Mouse (Mus musculus) stomach, embryonic 16.5 days (tissue): ENCODE results near the gene Acaca. TPM values are rescaled to one million over a fixed set of nuclear protein-coding genes. Genes with fewer than 3 reads are reported as not detected.

Experiments
- ATAC-seq: fragments of 200-750 bp; cut with Nextera tagmentation; 2 replicates; pipeline ENCODE4 v1.8.0; 2017; ENCODE audit warnings: moderate number of reproducible peaks, moderate TSS enrichment; ENCODE audit not compliant: insufficient read depth, low FRiP score
- H3K27ac ChIP-seq: fragments of 300-500 bp; sonication (generic); 2 replicates; pipeline ENCODE4 v1.5.1; 2014; ENCODE audit warnings: low read length
- H3K27me3 ChIP-seq: fragments of 300-500 bp; sonication (generic); 2 replicates; pipeline ENCODE4 v1.6.1; 2014; ENCODE audit warnings: low read length, control low read depth, mixed read lengths; ENCODE audit not compliant: control insufficient read depth, insufficient read depth
- H3K36me3 ChIP-seq: fragments of 300-500 bp; sonication (generic); 2 replicates; pipeline ENCODE4 v1.6.1; 2014; ENCODE audit warnings: low read length; ENCODE audit not compliant: control insufficient read depth, insufficient read depth
- H3K4me1 ChIP-seq: fragments of 300-500 bp; sonication (generic); 2 replicates; pipeline ENCODE4 v1.6.1; 2014; ENCODE audit warnings: low read length, control low read depth, mixed read lengths; ENCODE audit not compliant: control insufficient read depth, insufficient read depth
- H3K4me2 ChIP-seq: fragments of 300-500 bp; sonication (generic); 2 replicates; pipeline ENCODE4 v1.6.1; 2014; ENCODE audit warnings: low read depth, low read length, mixed read lengths
- H3K4me3 ChIP-seq: fragments of 300-500 bp; sonication (generic); replicated peaks from 2 replicates; pipeline ENCODE4 v1.5.1; 2014; ENCODE audit warnings: mild to moderate bottlenecking, low read length
- H3K9ac ChIP-seq: fragments of 300-500 bp; sonication (generic); 2 replicates; pipeline ENCODE4 v1.6.1; 2014; ENCODE audit warnings: low read length
- H3K9me3 ChIP-seq: fragments of 300-500 bp; sonication (generic); replicated peaks from 2 replicates; pipeline ENCODE4 v1.6.1; 2016; ENCODE audit warnings: low read length, control low read depth; ENCODE audit not compliant: control insufficient read depth
- WGBS: fragments of 180-500 bp; shearing (Covaris S2); extraction: QIAGEN DNeasy Blood & Tissue Kit; methylation state at CpG from one replicate; pipeline ENCODE4 v1.1.7; 2014; 5-methylcytosine and 5-hydroxymethylcytosine counted together
- polyA plus RNA-seq: library from polyadenylated mRNA; unstranded; fragments of >200 nt; fragmentation: Nextera tagmentation; extraction: Ambion mirVana; gene quantifications from 2 replicates; pipeline ENCODE4 v1.2.1, GENCODE M21; 2015

The Acaca gene
- polyA plus RNA-seq, 1 experiment from 2014 or later = 16.1 TPM

DNA sequence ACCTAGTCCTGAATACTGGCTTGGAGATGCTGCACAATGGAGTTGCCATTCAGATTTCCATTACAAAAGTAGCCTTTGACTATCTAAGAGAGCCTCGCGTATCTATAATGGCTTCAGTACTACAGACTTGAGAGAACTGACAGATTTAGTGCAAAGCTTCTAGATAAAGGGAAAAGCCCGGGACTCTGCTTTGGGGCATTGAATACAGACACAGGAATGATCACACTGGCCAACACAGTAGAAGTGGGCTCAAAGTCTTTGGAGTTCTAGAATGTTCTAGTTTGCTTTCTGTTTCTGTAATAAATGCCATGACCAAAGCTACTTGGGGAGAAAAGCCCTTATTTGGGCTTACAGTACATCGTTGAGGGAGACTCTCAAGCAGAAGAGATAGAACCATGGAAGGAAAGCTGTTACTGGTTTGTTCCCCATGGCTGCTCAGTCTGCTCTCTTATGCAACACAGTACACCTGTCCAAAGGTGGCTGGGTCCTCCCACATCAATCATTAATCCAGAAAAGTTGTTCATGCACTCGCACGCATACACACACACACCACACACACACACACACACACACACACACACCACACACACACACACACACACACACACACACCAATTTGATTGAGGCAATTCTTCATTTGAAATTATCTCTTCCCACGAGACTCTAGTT lies 223.7 kb downstream of the Acaca start:
- H3K9ac ChIP-seq = no peak overlapping the region
- no peaks in the 10 kb centered on the region for H3K4me1 ChIP-seq
- WGBS = 85% methylated on average over 7 of the region's 7 CpGs
- H3K27ac ChIP-seq = no peak overlapping the region
- H3K4me3 ChIP-seq = no peak overlapping the region
- no peaks in the 10 kb centered on the region for H3K36me3 ChIP-seq
- no peak for ATAC-seq
- H3K27me3 ChIP-seq = no peaks in the 10 kb centered on the region
- H3K4me2 ChIP-seq = no peak overlapping the region
- H3K9me3 ChIP-seq = no peaks in the 10 kb centered on the region

DNA sequence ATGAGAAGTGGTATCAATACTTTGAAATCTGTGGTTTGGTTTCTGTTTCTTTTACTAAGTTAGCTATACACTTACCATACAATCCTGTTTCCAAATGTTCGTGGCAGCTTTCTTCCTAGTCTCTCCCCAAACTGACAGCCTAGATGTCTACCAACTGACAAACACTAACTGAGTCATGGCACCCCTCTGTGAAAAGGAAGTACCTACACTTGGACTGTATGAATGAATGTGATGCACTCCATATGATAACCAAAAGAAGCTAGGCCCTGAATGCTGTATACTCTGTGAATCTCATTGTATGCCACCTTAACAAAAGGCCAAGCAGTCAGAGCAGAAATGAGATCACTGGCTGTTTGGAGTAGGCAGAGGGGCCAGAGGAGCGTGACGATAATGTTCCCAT lies 227.8 kb downstream of the Acaca start:
- WGBS = 79% methylated on average over 3 of the region's 3 CpGs
- H3K27me3 ChIP-seq = no peaks in the 10 kb centered on the region

DNA sequence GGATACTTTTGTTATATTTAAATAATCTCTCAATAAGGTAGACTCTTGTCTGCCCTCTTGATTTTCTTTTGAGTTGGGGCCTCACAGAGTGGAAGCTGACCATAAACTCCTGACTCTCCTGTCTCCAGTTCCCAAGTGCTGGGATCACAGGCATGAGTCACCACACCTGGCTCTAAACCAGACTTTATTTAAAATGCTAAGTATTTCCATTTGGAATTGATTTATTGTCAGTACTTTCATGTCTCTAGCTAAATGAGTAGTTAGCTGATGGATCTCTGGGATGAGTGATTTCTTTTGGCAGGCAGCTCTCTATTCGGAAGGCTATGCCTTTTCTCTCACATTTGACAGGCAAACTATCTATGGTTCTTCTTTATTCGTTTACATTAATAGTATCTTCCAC lies 228.3 kb downstream of the Acaca start:
- Histone ChIP-seq H3K27ac (no peak overlapping the region), H3K27me3 (no peaks in the 10 kb centered on the region), H3K4me3 (no peak overlapping the region), H3K9me3 (no peaks in the 10 kb centered on the region), H3K4me1 (no peaks in the 10 kb centered on the region), H3K36me3 (no peaks in the 10 kb centered on the region), H3K9ac (no peak overlapping the region), H3K4me2 (no peak overlapping the region)
- ATAC-seq = no peak
- 47% methylated on average over 2 of the region's 2 CpGs for WGBS

More for the DNA sequence above, 227.8 kb downstream of the Acaca start:
- H3K9me3 ChIP-seq = no peaks in the 10 kb centered on the region
- no peak overlapping the region for H3K9ac ChIP-seq
- no peaks in the 10 kb centered on the region for H3K36me3 ChIP-seq
- no peak overlapping the region for H3K4me2 ChIP-seq
- no peak for ATAC-seq
- H3K4me3 ChIP-seq = no peak overlapping the region
- H3K27ac ChIP-seq = no peak overlapping the region
- H3K4me1 ChIP-seq = no peaks in the 10 kb centered on the region

DNA sequence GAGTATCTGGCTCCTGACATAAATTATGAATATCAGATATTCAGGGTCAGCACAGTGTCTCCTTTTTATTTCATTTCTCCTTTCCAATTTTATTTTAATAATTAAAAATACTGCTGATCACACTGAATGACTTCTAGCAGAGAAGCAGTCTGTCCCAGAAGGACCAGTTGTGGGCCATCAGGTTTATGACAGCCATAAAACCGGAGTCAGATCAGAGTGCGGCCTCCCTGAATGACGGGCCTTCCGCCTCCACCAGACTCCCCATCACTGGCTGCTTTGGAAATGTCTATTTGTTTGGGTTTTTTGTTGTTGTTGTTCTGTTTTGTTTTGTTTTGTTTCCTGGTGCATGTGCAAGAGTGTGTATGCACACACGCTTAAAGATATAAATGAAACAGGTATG lies 232.1 kb downstream of the Acaca start:
- H3K36me3 ChIP-seq = no peaks in the 10 kb centered on the region
- no peak overlapping the region for H3K9ac ChIP-seq
- no peak overlapping the region for H3K27ac ChIP-seq
- WGBS = 92% methylated on average over 5 of the region's 5 CpGs
- no peak overlapping the region for H3K4me3 ChIP-seq
- no peak overlapping the region for H3K4me2 ChIP-seq
- no peaks in the 10 kb centered on the region for H3K27me3 ChIP-seq
- no peaks in the 10 kb centered on the region for H3K9me3 ChIP-seq
- no peak for ATAC-seq
- H3K4me1 ChIP-seq = no peaks in the 10 kb centered on the region

DNA sequence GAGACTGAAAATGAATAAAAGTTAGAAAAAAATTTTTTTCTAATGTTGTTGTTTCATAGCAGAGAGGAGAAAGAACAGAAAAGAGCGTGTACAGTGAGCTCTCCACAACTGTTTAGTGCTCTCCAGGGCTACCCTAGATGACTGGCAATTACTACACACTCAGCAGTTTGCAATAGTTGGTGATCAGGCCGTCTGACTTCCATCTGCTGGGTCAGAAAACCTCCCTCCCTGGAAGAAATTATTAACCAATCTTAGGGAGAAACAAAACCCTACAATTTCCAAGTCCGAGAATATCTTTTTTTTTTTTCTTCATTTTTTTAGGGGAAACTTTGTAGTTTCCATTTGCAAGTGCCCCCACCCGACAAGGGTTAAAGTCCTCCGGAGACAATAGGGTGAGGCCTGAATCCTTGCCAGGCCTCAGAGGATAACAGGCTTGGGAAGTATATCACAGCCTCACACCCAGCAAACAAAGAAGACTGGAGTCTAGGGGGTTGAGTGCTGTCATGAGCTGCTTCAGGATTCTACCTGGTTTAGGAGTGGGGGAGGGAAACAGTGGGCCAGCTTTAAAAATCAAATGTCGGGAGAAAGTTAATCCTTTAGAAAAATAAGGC lies 233.3 kb downstream of the Acaca start:
- H3K9me3 ChIP-seq = no peaks in the 10 kb centered on the region
- no peak for ATAC-seq
- H3K9ac ChIP-seq = no peak overlapping the region
- no peak overlapping the region for H3K4me2 ChIP-seq
- H3K27me3 ChIP-seq = no peaks in the 10 kb centered on the region
- no peak overlapping the region for H3K4me3 ChIP-seq
- no peak overlapping the region for H3K27ac ChIP-seq
- WGBS = 53% methylated on average over 6 of the region's 6 CpGs
- H3K36me3 ChIP-seq = no peaks in the 10 kb centered on the region
- no peaks in the 10 kb centered on the region for H3K4me1 ChIP-seq

DNA sequence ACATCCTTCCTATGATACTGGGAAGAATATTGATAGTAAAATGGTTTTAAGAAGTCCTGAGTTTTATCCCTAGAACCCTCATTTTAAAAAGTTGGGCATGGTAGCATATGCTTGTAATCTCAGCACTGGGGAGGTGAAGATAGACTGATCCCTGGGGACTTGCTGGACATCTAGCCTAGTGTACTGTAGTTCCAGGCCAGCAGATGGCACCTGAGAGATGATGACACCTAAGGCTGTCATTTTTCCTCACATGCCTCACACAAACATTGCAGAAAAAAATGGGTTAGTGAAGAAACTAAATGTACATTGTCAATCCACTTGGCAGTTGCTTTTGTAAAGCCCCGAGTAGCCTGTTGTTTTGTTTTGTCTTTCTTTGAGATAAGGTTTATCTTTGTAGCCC lies 235.8 kb downstream of the Acaca start:
- H3K9ac ChIP-seq = no peak overlapping the region
- no peaks in the 10 kb centered on the region for H3K27me3 ChIP-seq
- 68% methylated on average over 1 of the region's 1 CpGs for WGBS
- no peaks in the 10 kb centered on the region for H3K36me3 ChIP-seq
- no peak overlapping the region for H3K4me3 ChIP-seq
- ATAC-seq = no peak
- H3K4me1 ChIP-seq = no peaks in the 10 kb centered on the region
- no peak overlapping the region for H3K4me2 ChIP-seq
- H3K27ac ChIP-seq = no peak overlapping the region
- no peaks in the 10 kb centered on the region for H3K9me3 ChIP-seq

DNA sequence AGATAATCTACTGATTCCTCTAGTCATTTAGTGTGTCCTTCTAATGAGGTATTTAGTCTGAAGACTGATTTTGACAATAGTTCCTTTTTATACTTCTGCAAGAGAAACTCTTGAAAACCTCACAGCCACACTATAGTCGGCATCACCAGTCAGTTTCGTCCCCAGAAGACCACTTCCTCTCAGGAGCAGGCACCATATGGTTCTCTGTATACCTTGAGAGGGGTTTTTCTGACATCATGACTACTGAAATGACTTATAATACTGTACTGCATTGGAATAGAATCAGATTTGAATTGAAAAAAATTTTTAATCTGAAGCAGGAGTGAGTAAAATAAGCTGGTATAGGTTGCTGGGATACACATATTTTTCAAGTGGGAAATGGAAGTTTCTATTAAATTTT lies 239.4 kb downstream of the Acaca start:
- no peak overlapping the region for H3K9ac ChIP-seq
- no peak overlapping the region for H3K27ac ChIP-seq
- H3K27me3 ChIP-seq = no peaks in the 10 kb centered on the region
- ATAC-seq = no peak
- H3K36me3 ChIP-seq = 0 out of 2 replicates have a peak, but pooled peaks cover 2% of the 10 kb centered on the region
- no peaks in the 10 kb centered on the region for H3K9me3 ChIP-seq
- H3K4me1 ChIP-seq = no peaks in the 10 kb centered on the region
- WGBS = 71% methylated on average over 2 of the region's 2 CpGs
- H3K4me3 ChIP-seq = no peak overlapping the region
- no peak overlapping the region for H3K4me2 ChIP-seq

GRCm38 (mm10) chr11:84373122-84373521 lies 243.7 kb downstream of the Acaca start:
- no peaks in the 10 kb centered on the region for H3K27me3 ChIP-seq
- H3K4me3 ChIP-seq = no peak overlapping the region
- H3K4me1 ChIP-seq = no peaks in the 10 kb centered on the region
- 91% methylated on average over 4 of the region's 4 CpGs for WGBS
- H3K4me2 ChIP-seq = no peak overlapping the region
- 0 out of 2 replicates have a peak, but pooled peaks cover 2% of the 10 kb centered on the region for H3K36me3 ChIP-seq
- H3K27ac ChIP-seq = no peak overlapping the region
- H3K9me3 ChIP-seq = no peaks in the 10 kb centered on the region
- H3K9ac ChIP-seq = no peak overlapping the region
- ATAC-seq = no peak

DNA sequence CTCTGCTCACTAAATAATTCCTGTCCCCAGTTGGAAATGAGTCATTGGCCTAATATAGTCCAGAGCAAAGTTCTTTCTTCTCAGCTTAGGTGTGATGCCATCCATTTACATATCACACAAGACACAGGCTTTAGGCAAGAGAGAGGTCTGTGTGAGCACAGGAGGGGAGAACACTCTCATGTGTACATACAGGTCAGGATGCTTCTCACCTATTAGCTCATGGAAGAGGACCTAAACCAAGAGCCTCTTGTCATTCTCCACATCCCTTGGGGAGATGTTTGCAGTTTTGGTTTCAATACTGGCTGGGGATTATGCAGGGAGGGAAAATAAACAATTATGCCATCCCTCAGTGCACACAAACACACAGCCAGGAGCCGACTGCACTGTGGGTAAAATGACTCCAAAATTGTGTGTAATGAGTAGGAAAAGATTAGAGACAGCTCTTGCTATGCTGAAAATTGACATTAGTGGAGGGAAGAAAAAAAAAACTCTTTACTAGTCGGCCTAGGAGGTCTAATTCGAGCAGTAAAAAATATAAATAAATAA lies 246.6 kb downstream of the Acaca start:
- H3K27me3 ChIP-seq = no peaks in the 10 kb centered on the region
- H3K4me1 ChIP-seq = no peaks in the 10 kb centered on the region
- H3K4me2 ChIP-seq = no peak overlapping the region
- no peak overlapping the region for H3K27ac ChIP-seq
- no peak overlapping the region for H3K4me3 ChIP-seq
- WGBS = 60% methylated on average over 3 of the region's 3 CpGs
- no peak for ATAC-seq
- 0 out of 2 replicates have a peak, but pooled peaks cover 2% of the 10 kb centered on the region for H3K36me3 ChIP-seq
- no peaks in the 10 kb centered on the region for H3K9me3 ChIP-seq
- no peak overlapping the region for H3K9ac ChIP-seq
